Mouse (Mus musculus): ENCODE data around the gene 1700020L24Rik.

DNA sequence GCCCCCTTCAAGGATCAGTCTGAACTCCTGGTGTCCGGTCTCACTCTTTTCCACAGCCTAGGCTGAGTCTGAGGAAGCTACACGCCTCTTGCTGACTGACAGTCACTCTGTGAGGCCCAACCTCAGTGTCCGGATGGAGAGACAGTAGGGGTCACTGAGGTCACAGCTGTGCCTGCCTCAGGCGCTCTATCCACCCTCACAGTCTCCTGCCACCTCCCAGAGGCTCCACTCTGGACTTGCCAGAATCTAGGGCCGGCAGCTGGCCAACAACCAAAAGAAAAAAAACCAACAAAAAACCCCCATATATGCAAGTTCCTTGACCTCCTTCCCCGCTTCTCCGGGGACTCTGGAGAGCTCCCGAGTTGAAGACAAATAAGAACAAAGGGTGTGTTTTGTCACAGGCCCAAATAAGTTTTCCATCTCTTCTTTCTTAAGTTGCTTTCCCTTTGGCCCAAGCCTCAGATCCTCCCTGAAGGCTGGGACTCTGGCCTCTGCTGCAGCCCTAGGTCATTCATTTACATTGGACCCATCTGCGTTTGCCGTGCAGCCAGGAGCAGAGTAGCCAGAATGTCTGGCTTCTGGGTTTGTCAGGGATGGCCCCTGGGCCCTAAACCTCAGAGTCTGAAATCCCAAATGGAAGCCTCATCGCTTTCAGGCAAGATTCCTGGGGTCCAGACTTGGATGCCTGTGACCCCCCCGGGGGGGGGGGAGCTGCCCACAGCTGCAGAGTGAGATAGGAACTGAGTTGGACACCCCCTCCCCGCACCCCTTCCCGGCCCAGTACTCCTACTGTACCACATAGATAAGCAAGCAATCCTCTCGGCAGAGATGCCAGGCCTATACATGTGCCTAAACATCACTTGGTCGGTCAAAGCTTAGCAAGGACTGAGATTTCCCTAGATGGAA lies 10.8 kb downstream of the 1700020L24Rik start:
- TF ChIP-seq CTCF (conservative IDR thresholded peaks at IDR 0.05; ENCODE audit: low read length), result no peak
- no peak for TF ChIP-seq POU5F1 (IDR thresholded peaks at IDR 0.05; ENCODE audit: borderline replicate concordance, low read length)
- TF ChIP-seq NANOG (IDR thresholded peaks at IDR 0.05; ENCODE audit: borderline replicate concordance, low read length), result no peak

Data from E14TG2a.4 (cell line).